Mouse (Mus musculus): ENCODE results near the gene Slc39a11. TPM values are rescaled to one million over a fixed set of nuclear protein-coding genes. Genes with fewer than 3 reads are reported as not detected.

The Slc39a11 gene
- total RNA-seq, 2 experiments from 2014 or later, result 3.6 TPM

GRCm38 (mm10) chr11:113528391-113528790 is 121.5 kb downstream of the Slc39a11 start:
- DNase-seq, result no peak
- intact Hi-C loops (cut with DNase I; ENCODE audit: low total_unique reads), result no loop called here

DNA sequence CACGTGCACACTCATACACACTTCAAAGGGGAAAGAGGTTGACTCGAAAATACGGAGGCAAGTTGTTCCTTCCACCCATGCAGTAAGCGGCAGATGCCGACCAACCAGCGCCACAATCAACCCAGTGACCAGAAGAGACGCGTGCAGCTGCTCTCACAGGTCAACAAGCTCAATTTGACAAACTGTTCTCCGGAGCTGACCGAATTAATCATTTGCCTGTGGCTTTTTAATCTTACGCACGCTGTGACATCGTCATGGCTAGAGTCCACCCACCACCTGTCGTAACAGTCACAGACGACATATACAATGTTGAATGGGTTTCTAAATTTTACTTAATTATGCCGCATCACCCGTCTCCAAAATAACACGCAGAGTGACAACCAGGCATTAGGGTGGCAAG is 124.1 kb downstream of the Slc39a11 start:
- intact Hi-C loops (cut with DNase I; ENCODE audit: low total_unique reads), result no loop called here
- no peak for DNase-seq

DNA sequence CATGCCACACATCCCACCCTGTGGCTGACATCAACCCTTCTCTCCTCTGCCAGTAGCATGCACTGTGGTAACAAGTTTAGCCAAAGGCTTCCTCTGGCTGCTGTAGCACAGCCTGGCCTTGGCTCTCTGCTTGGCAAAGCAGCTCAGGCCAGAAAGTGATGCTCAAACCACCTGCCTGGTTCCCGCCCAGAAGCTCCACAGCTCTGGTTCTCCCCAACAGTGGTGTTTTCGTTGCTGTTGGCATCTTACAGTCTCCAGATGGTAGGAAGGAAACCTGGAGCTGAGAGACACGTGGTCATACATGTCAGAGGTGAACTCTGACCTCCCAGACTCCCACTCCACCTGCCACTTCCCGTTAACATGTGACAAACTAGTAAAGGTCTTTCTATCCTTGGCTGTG is 127.2 kb downstream of the Slc39a11 start:
- DNase-seq, result no peak
- intact Hi-C loops (cut with DNase I; ENCODE audit: low total_unique reads), result no loop called here

- intact Hi-C loops (cut with DNase I; ENCODE audit: low total_unique reads), result no loop called here
- no peak for DNase-seq
Observed at GRCm38 (mm10) chr11:113521469-113522190, 128.2 kb downstream of the Slc39a11 start.

GRCm38 (mm10) chr11:113520851-113521461 is 128.9 kb downstream of the Slc39a11 start:
- intact Hi-C loops (cut with DNase I; ENCODE audit: low total_unique reads), result no loop called here
- no peak for DNase-seq

DNA sequence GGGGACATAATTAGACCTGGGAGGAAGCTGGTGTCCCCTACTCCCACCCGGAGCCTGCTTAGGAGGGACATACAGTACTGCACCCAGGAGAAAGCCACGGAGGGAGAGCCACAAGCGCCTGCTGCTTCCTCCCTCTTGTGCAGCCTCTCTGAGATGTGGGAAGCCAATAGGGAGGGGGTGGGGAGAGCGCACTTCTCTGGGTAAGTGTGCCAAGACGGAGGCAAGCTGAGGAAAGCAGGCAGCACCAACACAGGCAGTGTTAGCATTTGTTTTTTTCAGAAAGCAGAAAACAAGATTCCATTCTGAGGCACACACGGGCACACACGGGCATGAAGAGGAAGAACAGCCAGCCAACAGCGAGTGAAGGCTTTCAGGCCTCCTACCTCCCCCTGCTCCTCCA is 129.5 kb downstream of the Slc39a11 start:
- intact Hi-C loops (cut with DNase I; ENCODE audit: low total_unique reads), result no loop called here
- no peak for DNase-seq

- DNase-seq, result no peak
- intact Hi-C loops (cut with DNase I; ENCODE audit: low total_unique reads), result no loop called here
Observed at GRCm38 (mm10) chr11:113519973-113520372, 129.9 kb downstream of the Slc39a11 start.

DNA sequence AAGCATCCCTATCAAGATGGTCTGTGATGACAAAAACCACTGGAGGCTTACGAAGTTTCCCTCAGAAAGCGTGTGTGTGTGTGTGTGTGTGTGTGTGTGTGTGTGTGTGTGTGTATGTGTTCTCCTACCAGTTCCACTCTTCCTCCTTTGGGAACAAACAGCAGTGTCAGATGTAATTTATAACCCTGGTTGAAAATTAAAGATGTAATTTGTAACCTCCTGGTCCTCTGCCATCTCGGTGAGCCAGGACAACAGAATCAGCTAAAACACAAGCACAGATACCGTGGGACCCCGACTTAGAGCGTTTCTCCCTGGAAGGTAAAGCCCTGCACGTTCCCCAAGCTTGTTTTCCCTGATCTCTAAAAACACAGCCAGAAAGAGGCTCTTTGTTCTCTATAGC is 131.7 kb downstream of the Slc39a11 start:
- no peak for DNase-seq
- intact Hi-C loops (cut with DNase I; ENCODE audit: low total_unique reads), result no loop called here

- intact Hi-C loops (cut with DNase I; ENCODE audit: low total_unique reads), result no loop called here
- DNase-seq, result no peak
Observed at GRCm38 (mm10) chr11:113516156-113516555, 133.7 kb downstream of the Slc39a11 start.

DNA sequence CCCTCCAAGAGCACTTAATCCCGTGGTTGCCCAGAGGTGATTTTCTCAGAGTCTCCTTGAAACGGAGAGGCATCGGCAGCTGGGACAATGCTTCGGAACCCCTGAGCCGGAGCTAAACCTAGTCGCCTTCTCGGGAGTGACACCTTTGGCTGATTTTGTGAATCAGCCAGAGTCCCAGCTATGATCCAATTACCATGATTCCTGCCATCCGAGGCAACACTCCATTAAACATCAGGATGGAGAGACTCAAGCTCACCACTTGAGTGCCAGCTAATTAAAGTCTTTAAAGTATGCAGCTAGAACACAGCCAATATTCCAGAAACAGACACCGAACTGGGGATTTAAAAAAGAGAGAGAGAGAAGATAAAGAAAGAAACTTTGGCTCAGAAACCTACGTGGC is 136.9 kb downstream of the Slc39a11 start:
- no peak for DNase-seq
- intact Hi-C loops (cut with DNase I; ENCODE audit: low total_unique reads), result no loop called here

DNA sequence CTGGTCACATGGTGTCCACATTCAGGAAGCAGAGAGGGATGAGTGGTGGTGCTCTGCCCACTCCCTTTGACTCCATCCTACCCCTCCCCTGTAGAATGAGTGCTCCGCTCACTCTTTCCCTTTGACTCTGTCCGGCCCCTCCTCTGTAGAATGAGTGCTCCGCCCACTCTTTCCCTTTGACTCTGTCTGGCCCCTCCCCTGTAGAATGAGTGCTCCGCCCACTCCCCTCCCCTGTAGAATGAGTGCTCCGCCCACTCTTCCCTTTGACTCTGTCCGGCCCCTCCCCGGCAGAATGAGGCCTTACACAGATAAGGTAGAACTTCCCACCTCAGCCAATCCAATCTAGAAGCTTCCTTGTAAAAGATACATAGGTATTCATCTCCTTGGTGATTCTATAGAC is 137.7 kb downstream of the Slc39a11 start:
- no peak for DNase-seq
- intact Hi-C loops (cut with DNase I; ENCODE audit: low total_unique reads), result no loop called here

DNA sequence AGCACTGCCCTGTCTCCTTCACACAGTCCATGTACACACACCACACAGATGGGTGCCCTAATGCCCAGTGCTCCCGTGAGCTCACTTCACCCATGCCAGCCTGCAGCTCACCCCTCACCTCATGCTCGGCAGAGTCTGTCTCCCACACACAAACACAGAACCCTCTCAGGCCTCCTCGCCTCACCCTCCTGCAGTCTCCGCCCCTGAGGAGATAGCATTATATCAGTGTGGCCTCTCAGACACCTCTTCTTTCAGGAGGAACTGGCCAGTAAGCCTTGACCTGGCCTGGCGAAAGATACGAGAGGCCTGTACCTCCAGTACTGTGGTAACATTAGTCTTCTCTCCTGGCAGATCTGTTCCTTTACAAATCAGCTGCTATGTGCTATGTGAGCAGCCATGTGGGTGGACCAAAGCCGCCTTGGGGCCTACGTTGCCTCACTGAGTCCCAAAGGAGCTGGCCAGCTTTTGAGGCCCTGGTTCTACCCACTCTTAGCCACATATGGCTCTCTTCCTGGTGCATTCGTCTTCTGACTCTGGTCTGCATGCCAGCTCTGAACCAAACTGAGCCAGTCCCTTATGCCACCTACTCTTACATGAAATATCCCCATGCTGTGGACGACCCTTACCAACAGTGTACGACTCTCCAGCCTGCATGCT is 138.8 kb downstream of the Slc39a11 start:
- no peak for DNase-seq
- intact Hi-C loops (cut with DNase I; ENCODE audit: low total_unique reads), result no loop called here

- DNase-seq, result no peak
- intact Hi-C loops (cut with DNase I; ENCODE audit: low total_unique reads), result no loop called here
Observed at GRCm38 (mm10) chr11:113510249-113510648, 139.6 kb downstream of the Slc39a11 start.

DNA sequence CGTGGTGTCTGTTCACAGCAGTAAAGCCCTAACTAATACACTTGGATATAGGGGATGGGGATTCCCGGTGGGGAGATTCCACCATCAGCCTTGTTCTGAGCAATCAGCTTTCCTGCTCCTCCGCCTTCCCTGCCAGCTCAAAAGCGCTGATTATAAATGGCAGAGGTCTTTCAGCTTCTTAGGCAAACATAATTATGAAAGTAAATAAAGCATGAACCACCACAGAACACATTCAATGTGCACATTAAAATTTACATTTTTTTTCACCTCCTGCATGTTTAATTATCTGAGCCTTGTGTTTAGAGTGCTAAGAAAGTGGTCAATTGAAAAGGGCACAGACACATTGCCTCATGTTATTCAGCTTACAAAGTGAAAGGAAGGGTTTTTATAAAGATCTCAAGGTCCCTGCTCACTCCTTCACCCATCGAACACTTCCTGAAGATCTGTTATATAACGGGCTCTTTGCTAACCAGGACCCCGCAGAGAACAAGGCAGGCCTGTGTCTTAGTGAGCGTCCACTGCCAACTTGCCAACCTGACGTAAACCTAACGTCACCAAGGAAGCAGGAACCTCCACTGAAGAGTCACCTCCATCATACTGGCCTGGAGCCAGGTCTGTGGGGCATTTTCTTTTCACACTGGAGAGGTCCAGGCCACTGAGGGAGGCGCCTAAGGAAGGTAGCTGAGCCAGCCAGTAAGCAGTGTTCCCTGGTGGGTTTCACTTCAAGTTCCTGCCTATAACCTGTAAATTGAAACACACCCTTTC is 142.0 kb downstream of the Slc39a11 start:
- intact Hi-C loops (cut with DNase I; ENCODE audit: low total_unique reads), result loop anchor here (10.0 kb wide), 1 partner anchor 107 kb away; the partner anchor contains the start of gene Sstr2
- no peak for DNase-seq

DNA sequence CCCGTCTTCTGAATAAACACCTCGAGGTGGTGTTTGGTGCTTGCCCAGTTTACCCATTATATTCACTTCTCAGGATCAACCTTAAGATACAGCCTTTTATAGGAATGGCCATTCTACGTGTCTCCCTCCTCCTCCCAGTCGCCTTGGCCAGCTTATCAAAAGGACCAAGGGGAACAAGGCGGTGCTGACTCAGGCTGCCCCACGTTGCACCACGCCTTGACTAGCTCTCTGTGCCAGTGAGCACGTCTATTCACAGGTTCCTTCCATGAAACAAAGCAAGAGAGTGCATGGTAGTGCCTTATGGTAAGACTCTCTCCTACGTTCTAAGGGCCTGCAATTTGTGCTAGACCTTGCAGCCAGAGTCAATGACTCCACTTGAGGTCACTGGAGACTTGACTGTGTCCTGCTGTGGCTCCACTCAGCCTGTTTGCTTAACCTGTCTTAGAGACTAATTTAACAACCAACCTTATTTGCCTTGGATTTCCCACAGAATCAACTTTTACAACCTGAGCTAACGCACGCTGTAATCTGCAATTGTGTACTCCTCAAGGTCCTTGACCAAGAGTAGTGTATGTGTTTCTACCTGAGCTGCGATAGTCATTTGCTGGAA is 144.2 kb downstream of the Slc39a11 start:
- intact Hi-C loops (cut with DNase I; ENCODE audit: low total_unique reads), result loop anchor here (10.0 kb wide), 1 partner anchor 109 kb away; the partner anchor contains the start of gene Sstr2
- no peak for DNase-seq

DNA sequence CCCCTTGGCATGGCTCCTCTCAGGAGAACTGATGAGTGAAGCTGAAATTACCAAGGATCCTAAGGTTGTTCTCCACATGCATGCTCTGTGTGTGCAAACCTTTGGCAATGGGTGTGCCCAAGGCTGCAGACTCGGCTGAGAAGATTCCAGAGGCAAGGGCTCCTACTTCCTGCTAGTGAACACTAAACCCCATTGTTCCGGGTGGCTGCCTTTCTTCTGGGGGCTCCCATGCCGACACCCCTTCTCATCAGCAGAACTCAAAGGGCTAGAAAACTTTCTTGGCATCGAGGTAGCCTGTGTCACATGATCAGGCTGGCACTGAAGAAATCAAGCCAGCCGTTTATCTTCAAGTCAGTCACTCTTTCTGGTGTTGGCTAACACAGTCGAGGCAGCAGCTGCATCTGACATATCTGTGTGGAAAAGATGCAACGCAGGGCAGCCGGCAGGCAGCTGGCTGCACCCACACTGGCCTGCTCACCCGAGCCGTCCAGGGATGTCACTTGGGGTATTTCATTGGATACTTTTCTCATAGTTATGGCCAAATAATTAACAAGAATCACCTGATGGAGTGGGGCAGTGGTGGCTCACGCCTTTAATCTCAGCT is 145.3 kb downstream of the Slc39a11 start:
- intact Hi-C loops (cut with DNase I; ENCODE audit: low total_unique reads), result loop anchor here (10.0 kb wide), 1 partner anchor 110 kb away; the partner anchor contains the start of gene Sstr2
- peak; percentile 19 for DNase-seq

DNA sequence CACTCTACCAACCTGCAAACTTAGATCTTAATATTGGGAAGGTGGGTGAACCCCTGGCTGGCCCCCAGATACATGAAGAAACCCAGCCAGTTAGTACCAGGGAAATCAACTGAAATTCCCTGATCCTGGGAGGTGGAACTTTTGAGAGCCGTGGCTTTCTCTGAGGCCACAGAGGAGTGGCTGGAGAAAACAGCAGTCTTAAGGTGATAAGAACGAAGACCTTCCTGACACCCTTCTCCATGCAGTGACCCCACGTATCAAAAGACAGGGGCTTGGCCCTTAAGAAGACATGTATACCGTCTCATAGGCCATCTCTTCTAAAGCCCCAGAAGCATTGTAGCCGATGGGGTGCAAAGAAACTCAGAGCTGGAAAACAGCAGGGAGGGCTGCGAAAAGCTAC is 146.9 kb downstream of the Slc39a11 start:
- intact Hi-C loops (cut with DNase I; ENCODE audit: low total_unique reads), result loop anchor here (10.0 kb wide), 1 partner anchor 112 kb away; the partner anchor contains the start of gene Sstr2
- no peak for DNase-seq

DNA sequence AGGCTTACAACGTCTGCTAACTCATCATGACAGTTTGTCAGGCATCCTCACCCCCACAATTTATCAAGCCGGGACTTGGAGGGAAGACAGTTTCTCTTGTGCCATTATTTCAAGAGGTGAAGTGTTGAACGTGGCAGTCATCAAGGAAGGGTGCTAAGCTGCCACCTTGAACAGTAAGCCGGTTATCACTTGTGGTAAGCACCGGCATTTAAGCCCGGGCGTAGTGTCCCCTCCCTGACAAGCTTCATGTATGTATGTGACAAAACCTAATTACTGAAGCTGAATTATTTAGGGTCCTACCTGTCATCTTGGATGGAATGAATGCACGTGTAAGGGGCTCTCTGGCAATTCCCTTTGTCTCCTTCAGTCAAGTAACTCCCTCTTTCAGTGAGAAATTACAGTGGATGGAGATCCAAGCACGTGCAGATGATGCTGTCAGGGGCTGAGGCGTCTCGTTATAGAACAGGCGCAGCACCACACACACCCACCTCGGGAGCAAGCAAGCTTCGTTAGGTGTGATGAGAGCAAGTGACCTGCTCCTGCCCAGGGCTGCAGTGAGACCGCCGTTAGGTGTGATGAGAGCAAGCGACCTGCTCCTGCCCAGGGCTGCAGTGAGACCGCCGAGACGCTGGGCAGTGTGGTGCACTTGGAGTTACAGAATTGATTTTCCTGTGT is 149.1 kb downstream of the Slc39a11 start:
- intact Hi-C loops (cut with DNase I; ENCODE audit: low total_unique reads), result loop anchor here (10.0 kb wide), 1 partner anchor 114 kb away; the partner anchor contains the start of gene Sstr2

More for the DNA sequence above, 149.1 kb downstream of the Slc39a11 start:
- DNase-seq, result no peak
